Mouse (Mus musculus) telencephalon, adult 2 months (tissue): ENCODE measurements around the gene Bend3.

Experiments
- DNase-seq: peaks from one replicate; pipeline ENCODE4 v3.0.0-alpha.2; 2011; ENCODE audit warnings: low read depth, low spot score

The Bend3 gene

DNA sequence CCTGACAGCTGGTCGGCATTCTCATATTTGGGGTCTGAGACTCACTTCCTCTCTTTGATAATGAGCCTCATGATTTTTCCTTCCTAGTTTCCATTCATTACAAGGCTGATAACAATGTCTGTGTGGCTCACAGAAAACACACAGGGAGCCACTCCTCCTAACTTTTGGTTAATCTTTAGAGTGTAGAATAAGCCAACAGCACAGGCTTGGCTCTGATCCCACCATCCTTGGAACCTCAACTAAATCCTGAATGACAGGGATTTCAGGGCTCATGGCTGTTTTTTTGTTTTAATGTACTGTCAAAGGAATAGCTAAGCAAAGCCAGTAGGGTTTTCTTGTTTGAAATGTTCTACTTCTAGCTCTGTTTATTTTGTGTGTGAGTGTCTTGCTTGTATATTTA, 55.8 kb downstream of the Bend3 start:
- no peak for DNase-seq

GRCm38 (mm10) chr10:43537652-43538051, 59.0 kb downstream of the Bend3 start:
- DNase-seq, result no peak

DNA sequence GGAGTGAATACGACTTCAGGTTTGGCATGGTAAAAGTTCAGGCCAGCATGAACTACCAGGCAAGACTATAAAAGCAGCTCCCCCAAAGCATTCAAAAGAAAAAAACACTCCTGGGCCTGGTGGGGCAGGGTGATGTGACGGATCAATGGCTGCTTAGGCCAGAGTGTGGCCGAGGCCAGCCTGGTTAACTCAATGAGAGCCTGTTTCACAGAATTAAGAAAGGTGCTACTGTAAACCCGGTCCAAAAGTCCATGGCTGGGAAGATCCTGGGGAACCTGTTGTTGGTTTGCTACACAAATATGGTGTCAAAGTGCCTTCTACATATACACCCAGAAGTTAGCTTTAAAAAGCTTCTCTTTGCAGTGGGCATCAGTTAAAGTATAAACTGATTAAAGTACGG, 60.2 kb downstream of the Bend3 start:
- DNase-seq, result no peak

DNA sequence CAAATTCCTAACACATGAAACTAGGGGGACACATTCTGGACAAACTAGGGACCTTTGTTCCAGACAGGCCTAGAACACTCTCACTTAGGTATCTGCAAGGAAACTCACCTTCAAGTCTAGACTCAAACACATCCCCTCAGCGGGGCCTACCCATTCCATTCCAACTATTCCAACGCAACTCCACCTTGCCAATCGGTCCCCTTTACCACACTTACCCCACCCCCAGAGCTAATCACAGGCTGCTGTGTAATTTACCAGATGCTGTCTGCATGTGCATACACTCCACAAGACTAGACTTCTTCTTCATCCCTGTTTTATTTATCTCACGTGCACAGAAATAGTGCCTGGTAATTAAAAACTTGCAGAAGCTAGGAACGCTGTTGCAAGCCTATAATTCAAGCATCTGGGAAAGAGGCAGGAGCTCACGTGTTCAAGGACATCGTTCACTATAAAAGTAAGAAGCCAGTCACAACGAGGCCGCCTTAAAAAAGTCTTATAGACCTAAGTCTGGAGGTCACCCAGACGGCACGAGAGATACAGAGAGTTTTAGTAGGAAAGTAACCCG, 61.2 kb downstream of the Bend3 start:
- DNase-seq, result no peak

DNA sequence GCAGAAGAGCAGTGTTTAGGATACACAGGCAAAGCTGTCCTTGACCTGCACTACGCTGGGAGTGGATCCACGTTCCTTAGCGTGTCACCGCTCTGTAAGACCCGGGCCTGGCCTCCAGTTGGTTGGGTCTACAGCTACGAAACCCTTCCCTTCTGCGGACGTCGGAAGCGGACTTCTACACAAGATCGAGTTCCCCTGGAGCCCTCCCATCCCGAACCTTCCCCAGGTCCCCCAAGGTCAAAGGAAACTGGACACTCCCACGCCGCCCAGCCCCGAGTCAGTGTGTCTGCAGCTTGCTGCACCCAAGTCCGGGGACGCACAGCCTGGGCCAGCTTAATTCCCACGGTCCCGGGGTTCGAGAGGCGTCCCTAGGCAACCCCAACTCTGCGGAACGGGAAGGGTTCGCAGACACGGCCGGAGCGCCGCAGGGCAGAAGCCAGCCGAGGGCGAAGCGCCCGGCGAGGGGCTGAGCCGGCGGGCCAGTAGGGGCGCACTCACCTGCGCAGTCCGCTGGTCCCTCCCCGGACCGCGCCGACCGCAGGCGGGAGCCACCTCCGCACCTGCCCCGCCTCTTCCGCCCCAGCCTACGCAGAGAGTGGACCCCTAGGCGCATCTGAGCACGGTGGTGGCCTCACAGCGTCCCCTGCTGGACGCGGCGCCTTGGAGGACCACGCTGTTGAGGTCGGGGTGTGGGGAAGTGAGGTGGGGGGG, 62.0 kb downstream of the Bend3 start, which contains the start of gene 1700021F05Rik:
Gene 1700021F05Rik, minus strand, starts transcription at position 553 of the 711 bp plus-strand sequence.
- DNase-seq, result peak; percentile 90

DNA sequence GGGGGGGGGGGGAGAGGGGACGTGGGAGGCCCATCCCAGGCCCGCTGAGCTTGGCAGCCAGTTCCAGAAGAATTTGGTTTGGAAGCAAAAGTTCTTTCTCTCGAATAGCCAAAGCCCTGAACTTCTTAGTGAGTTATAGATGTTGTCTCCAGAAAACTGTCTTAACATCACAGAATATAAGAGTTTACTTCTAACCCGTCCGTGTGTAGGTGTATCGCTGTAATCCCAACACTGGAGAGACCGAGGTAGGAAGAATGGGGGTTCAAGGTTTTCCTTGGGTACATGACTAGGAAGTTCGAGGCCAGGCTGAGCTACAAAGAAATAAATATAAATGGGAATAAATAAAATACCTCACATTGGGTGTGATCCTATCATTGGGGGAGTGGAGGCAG, 62.5 kb downstream of the Bend3 start:
- DNase-seq, result no peak

DNA sequence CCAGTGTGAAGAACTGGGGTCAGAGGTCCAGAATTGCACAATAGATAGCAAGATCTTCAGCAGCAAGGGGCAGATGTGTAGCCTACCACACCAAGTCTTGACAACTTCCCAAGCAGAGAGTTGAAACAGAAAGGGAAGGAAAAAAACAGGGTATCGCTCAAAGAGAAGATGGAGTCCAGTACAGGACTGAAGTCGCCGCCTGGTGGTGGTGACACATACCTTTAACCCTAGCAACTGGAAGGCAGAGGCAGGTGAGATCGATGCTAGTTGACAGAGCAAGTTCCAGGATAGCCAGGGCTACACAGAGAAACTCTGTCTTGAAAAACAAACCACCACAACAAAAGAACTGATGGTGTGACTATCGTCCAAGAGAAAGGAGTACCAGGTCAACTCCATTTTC, 70.8 kb downstream of the Bend3 start:
- DNase-seq, result no peak

- no peak for DNase-seq
Observed at GRCm38 (mm10) chr10:43550923-43551322, 72.3 kb downstream of the Bend3 start.

DNA sequence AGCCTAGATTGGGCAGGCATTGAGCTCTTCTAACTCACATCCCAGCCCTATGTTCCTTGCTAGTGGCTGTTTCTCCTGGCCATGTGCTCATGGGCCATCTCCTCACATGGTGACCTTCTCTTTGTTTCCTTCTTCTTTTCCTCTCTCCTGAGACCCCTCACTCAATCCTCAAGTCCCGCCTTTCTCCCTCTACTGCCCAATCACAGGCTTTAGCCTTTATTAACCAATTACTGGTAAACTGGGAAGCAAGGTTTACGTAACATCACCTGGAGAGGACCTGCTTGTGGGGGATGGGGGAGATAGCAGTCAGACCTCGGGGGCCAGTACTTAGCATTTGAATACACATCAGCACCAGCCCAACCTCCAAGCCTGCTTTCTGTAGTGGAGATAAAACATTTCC, 72.8 kb downstream of the Bend3 start:
- no peak for DNase-seq

DNA sequence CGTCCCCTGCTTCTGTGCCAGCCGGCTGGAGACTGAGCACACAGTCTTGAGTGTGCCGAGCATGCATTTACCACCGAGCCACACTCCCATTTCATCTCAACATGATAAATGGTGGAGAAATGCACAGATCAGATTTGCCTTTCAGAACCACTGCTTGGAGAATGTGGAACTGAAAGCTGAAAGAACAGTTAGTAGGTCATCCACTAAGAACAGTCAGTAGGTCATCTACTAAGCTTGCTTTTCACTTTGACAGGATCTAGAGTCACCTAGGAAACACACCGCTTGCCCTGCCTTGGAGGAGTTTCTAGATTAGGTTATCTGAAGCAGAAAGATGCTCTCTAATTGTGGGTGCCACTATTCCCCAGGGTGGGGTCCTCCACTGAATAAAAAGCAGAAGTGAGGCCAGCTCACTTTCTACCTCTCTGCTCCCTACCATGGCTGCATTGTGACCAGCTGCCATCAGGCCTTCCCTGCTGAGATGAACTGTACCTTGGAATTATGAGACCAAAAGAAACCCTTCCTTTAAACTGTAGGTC, 79.1 kb downstream of the Bend3 start:
- no peak for DNase-seq

DNA sequence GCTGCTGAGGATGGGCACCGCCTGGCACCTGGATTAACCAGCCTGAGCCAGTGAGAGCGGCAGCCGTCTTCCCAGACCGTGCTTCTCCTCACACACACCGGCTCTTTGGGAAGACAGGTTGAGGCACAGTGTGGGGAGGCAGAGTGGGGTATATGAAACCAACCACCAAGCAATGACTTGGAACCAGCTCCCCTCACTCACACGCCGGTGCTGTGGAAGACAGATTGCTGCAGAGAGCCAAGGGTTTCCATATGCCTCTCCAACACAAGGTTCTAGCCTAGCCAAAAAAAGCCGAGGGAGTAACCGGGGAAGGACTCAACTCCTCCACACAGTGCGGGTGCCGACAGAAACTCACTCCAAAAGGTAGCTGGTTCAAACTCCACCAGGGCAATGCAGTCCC, 80.7 kb downstream of the Bend3 start:
- DNase-seq, result no peak

DNA sequence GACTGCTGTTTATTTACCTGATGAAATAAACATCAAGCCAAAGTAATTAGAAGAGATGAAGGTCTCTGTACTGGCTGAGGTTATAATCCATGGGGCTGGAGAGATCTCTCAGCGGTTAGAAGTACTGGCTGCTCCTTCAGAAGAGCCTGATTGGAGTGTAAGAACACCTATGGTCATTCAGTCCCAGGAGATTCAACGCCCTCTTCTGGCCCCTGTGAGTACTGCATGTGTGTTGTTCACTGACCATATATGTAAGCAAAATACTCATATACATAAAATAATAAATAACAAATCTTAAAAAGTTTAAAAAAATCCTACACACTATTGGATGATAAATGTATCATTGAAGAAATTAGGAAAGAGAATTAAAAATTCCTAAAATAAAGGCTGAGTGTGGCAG, 82.1 kb downstream of the Bend3 start:
- DNase-seq, result no peak

DNA sequence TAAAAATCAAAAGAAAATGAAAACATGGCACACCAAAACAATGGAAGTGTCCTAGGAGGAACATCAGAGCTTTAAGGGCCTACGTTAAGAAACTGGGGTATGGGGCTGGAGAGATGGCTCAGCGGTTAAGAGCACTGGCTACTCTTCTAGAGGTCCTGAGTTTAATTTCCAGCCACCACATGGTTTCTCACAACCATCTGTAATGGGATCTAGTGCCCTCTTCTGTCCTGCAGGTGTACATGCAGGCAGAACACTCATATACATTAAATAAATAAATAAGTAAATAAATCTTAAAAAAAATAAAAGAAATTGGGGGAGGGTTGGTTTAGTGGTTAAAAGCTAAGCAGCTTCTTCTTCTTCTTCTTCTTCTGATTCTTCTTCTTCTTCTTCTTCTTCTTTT, 82.7 kb downstream of the Bend3 start:
- no peak for DNase-seq
